Mouse (Mus musculus) stomach, postnatal 0 days (tissue): Measurements from ENCODE around the gene Tmem201.

Experiments
- CTCF ChIP-seq: IDR thresholded peaks from 2 replicates; pipeline ENCODE4 v1.5.1; 2016; ENCODE audit warnings: antibody characterized with exemption, low read depth, mild to moderate bottlenecking, moderate library complexity
- EP300 ChIP-seq: optimal IDR thresholded peaks from 2 replicates; pipeline ENCODE3; 2016; ENCODE audit warnings: antibody characterized with exemption

DNA sequence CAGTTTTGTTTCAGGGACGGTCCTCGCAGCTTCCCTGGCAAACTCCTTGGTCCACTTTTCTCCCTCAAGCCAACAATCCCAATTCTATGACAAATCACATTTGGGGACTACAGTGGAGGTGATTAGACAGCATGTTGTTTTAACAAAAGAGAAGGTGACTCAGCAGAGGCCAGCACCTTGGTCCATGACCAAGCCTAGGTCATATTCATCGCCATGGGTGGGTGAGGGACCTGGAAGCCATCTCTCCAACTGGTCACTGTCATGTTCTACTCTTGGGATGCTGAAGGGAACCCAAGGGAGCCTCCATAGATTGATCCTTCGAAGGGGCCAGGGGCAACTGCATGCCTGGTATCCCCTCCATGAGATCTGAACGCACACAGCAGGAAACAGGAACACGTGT is 3.6 kb downstream of the Tmem201 start:
- no peak for TF ChIP-seq CTCF
- no peak for TF ChIP-seq EP300
